In the genomic region with DNA sequence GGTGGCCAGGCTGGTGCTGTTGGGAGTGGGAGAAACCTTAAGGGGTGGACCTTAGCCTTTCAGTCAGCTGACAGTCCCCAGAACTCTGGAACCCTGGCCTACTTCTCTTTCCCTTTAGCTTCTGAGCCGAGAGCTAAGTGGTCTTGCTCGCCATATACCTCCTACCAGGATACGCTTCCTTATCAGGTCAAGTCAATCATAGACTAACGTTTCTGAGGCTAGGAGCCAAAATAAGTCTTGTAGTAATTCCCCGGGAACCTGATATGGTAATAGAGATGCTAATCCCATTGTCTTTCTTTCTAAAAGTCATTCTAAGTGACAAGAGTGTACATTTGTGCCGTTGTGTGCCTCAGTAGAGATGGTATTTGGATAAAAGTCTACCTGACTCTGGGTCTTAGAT, we compare ENCODE assay signal across 16 mouse cellular contexts.
"Had no signal": no experiment of that assay in that cellular context is flagged by ENCODE, and none has a peak within 500 bp of the region (broad histone marks: within the 10 kb centered on the region; RNA-seq: fewer than 3 reads in every experiment).

No protein-coding gene starts in this region.

- H3K9me3 ChIP-seq: neural tube, embryonic 13.5 days; neural tube, embryonic 15.5 days; stomach, embryonic 15.5 days had no signal

- H3K36me3 ChIP-seq: neural tube, embryonic 13.5 days; neural tube, embryonic 15.5 days; stomach, embryonic 15.5 days had no signal

- H3K4me1 ChIP-seq: neural tube, embryonic 13.5 days had no signal

- H3K4me3 ChIP-seq: neural tube, embryonic 13.5 days; neural tube, embryonic 15.5 days; stomach, embryonic 15.5 days had no signal

- H3K4me2 ChIP-seq: neural tube, embryonic 13.5 days; neural tube, embryonic 15.5 days; stomach, embryonic 15.5 days had no signal

- H3K9ac ChIP-seq: neural tube, embryonic 13.5 days; neural tube, embryonic 15.5 days; stomach, embryonic 15.5 days had no signal

- H3K27ac ChIP-seq: neural tube, embryonic 13.5 days; neural tube, embryonic 15.5 days; stomach, embryonic 15.5 days; stomach, postnatal 0 days had no signal

- H3K27me3 ChIP-seq: neural tube, embryonic 13.5 days; neural tube, embryonic 15.5 days; stomach, embryonic 15.5 days had no signal

- DNase-seq: retina, postnatal 1 day; right cerebral cortex, adult 18-20 months; right cerebral cortex, postnatal 14 days; right cerebral cortex, postnatal 25 days; right cerebral cortex, postnatal 4 days; spleen, adult 18-20 months; thymus, adult 18-20 months; thymus, adult 2 months; thymus, postnatal 14 days; thymus, postnatal 25 days; thymus, postnatal 36 days; thymus, postnatal 4 days had no signal
